ENCODE assay signal across 8 mouse cellular contexts in the genomic region with DNA sequence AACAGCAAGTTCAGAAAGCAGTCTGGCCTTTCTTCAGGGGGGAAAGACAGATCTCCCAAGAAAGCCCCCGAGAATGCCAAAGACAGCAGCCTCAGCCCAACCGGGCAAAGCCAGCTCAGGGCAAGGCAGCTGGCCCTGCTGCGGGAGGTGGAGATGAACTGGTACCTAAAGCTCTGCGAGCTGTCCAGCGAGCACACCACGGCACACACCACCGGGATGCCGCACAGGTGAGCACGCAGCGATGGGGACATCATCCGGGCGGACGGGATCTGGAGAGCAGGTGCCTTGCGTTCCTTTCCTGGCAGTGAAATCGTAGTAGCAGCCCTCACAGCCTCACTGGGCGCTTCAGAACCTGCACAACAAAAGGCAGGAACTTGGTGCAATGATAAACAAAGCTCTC.
DNase-seq lines count a peak whose midpoint lies in the region; ATAC-seq and TF ChIP-seq lines count a peak whose summit lies in the region.

No protein-coding gene starts in this region.

- H3K4me3 ChIP-seq in gastrocnemius, adult 2 months: peak overlapping the region; percentile 67
- H3K4me3 ChIP-seq in hindbrain, embryonic 13.5 days: peak overlapping the region; percentile 44
- H3K4me3 ChIP-seq in neural tube, embryonic 15.5 days (replicated peaks): peak overlapping the region; percentile 42

- peak overlapping the region; percentile 69 for H3K4me2 ChIP-seq in hindbrain, embryonic 13.5 days
- H3K4me2 ChIP-seq in neural tube, embryonic 15.5 days: peak overlapping the region; percentile 71

- intact Hi-C loops in gastrocnemius, adult 2 months (cut with DNase I): no loop called here

- no peaks in the 10 kb centered on the region for H3K36me3 ChIP-seq in hindbrain, embryonic 13.5 days
- no peaks in the 10 kb centered on the region for H3K36me3 ChIP-seq in neural tube, embryonic 15.5 days

- peak overlapping the region; percentile 69 for H3K9ac ChIP-seq in hindbrain, embryonic 13.5 days
- peak overlapping the region; percentile 48 for H3K9ac ChIP-seq in neural tube, embryonic 15.5 days (replicated peaks)

- no peaks in the 10 kb centered on the region for H3K9me3 ChIP-seq in hindbrain, embryonic 13.5 days
- H3K9me3 ChIP-seq in neural tube, embryonic 15.5 days (replicated peaks): no peaks in the 10 kb centered on the region

- TF ChIP-seq CTCF in gastrocnemius, adult 2 months (IDR thresholded peaks at IDR 0.05): no peak

- DNase-seq in gastrocnemius, adult 2 months: peak; percentile 15
- DNase-seq in gastrocnemius, adult 18-20 months (ENCODE audit: low spot score): no peak
- DNase-seq in ovary, postnatal 36 days (ENCODE audit: low spot score): peak; percentile 3
- DNase-seq in ovary, postnatal 10 days (ENCODE audit: low spot score): no peak
- no peak for DNase-seq in adrenal gland, postnatal 25 days
- no peak for DNase-seq in liver

- H3K27me3 ChIP-seq in hindbrain, embryonic 13.5 days: 0 out of 2 replicates have a peak, but pooled peaks cover 4% of the 10 kb centered on the region
- H3K27me3 ChIP-seq in neural tube, embryonic 15.5 days (replicated peaks): no peaks in the 10 kb centered on the region

- peak overlapping the region; percentile 24; the same call in 1 of the 2 replicates for H3K27ac ChIP-seq in gastrocnemius, adult 2 months
- H3K27ac ChIP-seq in hindbrain, embryonic 13.5 days: no peak overlapping the region
- no peak overlapping the region for H3K27ac ChIP-seq in neural tube, embryonic 15.5 days (replicated peaks)

- 0 out of 2 replicates have a peak, but pooled peaks have one; percentile 28 for ATAC-seq in hindbrain, embryonic 13.5 days (ENCODE audit: low FRiP score)
- peak; percentile 74; the same call in 1 of the 2 replicates for ATAC-seq in neural tube, embryonic 15.5 days (ENCODE audit: low FRiP score)

- WGBS in hindbrain, embryonic 13.5 days: 9% methylated on average over 16 of the region's 16 CpGs
- WGBS in neural tube, embryonic 15.5 days: 14% methylated on average over 16 of the region's 16 CpGs

- H3K4me1 ChIP-seq in hindbrain, embryonic 13.5 days (replicated peaks): peaks cover 6% of the 10 kb centered on the region
- H3K4me1 ChIP-seq in neural tube, embryonic 15.5 days: no peaks in the 10 kb centered on the region

Comparison
In these comparisons a context has a peak if more than half of its experiments do, and no peak if none do; other contexts are left out.
1. DNase-seq: peak in gastrocnemius, adult 2 months (single experiment) and ovary, postnatal 36 days (single experiment); none in gastrocnemius, adult 18-20 months (single experiment), ovary, postnatal 10 days (single experiment), adrenal gland, postnatal 25 days (single experiment) and liver (single experiment).
2. Peak in every context shown above with its lines, with median percentiles within 50 percentile points of each other: H3K4me3 ChIP-seq.